Mouse (Mus musculus): ENCODE data around the gene Gm6217.
"Not testable (repeated sequence)": the region's sequence is repeated elsewhere in the genome, so short reads cannot be mapped to it uniquely, and the experiment has no call there.

Gene Gm6217

GRCm38 (mm10) chr1:82931326-82931725 lies at the start of gene Gm6217:
Gene Gm6217, minus strand, starts transcription at chr1:82931399.
- DNase-seq (ENCODE audit: low spot score in 2 of 2), result not testable (repeated sequence)

GRCm38 (mm10) chr1:82977840-82978239 lies 46.6 kb upstream of the Gm6217 start:
- DNase-seq (ENCODE audit: low spot score in 2 of 2), result no peak

DNA sequence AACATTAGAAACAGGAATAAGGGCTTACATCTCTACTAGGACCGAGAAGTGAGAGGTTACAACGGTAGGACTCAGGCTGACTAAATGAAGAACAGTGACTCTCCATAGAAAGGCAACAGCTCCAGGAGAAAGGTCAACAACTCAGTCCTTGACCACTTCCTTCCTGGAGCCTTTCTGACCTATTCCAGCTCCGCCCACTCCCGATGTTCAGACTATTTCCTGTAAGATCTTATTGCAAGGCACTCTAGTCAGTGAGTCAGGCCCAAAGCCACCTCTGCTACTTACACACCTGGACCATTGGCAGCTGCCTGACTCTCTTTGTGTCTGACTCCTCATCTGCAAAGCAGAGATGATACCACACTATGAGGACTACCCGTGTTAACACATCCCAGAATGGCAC lies 44.6 kb upstream of the Gm6217 start:
- DNase-seq (ENCODE audit: low spot score in 2 of 2), result no peak

DNA sequence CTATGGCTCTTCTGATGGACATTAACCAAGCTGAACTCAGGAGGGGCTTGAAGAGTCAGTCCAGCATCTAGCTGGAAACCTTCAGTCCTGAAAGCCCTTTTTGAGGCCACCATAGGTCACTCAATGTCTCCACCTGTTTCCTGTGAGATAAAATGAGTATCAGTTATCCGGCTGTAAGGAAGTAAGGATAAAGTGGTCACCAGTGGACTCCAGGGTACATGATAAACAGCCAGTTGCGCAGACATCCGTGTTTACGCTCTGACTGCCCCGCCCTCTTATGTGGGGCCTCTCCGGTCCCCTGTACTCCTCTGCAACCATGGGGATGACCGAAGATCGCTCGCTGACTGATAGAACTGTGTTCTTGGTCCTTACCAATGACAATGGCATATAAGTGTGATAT lies 43.1 kb upstream of the Gm6217 start:
- no peak for DNase-seq (ENCODE audit: low spot score in 2 of 2)

GRCm38 (mm10) chr1:82973901-82974300 lies 42.7 kb upstream of the Gm6217 start:
- no peak for DNase-seq (ENCODE audit: low spot score in 2 of 2)

- no peak for DNase-seq (ENCODE audit: low spot score in 2 of 2)
Measured at GRCm38 (mm10) chr1:82973244-82973643, 42.0 kb upstream of the Gm6217 start.

DNA sequence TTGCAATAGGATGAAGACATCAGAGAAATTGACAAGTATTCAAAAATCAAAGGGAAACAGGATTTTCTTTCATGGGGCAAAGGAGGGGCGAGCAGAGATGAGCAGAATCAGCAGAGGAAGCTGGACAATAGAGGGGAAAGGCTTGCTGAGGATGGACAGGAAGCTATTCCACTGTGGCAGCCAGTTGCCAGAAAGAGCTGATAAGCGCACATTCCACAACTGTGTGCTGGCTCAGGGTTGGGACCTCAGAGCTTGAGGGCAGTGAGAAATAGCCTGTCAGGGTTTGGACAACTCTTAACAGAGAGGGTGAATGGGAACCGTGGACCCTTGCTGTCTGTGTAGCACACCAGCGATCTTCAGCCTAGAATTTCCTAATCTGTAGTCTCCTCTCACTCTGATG lies 40.8 kb upstream of the Gm6217 start:
- peak in 1 of 2 experiments; percentile 9 for DNase-seq (ENCODE audit: low spot score in 2 of 2)

DNA sequence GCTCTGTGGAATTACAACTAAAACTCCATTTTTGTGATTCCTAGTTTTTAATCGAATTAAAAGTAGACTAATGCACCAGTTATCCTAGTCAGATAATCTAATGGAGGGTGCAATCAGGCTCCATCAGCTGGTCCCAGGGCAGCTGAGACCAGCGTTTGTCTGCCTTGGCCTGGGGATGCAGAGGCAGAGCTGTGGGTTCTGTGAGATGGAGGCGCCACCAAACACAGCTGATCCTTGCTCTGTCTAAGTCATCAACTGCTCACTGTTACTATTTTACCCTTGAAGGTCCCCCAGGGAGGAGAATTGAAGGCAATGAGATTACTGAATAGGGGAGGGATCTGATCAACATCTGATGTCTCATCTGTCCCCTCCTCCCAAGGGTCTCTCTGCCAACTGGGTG lies 35.2 kb upstream of the Gm6217 start:
- DNase-seq (ENCODE audit: low spot score in 2 of 2), result no peak

- DNase-seq (ENCODE audit: low spot score in 2 of 2), result no peak
Measured at GRCm38 (mm10) chr1:82959870-82960385, 28.7 kb upstream of the Gm6217 start, which contains the start of gene Gm47955. Gene Gm47955, plus strand, starts transcription at chr1:82960286.

DNA sequence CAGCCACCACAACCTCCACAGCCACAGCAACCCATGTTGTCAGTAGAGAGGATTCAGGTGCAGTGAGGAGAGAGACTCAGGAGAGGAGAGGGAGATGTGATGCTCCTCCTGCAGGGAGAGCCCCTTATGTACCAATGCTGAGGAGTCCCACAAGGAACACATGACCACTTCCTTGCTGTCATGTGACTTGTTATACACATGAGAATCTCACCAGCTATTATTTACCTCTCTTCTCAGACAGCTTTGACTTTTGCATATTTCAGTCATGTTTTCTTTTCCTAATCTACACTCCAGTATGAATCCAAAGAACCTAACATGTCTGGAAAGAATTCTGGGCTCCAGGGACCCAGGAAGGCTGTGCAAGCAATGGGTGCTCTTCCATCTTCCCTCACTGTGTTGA lies 24.7 kb upstream of the Gm6217 start, which contains the start of gene Gm7544:
Gene Gm7544 (minus strand): TSS at position 101 of the 400 bp plus-strand sequence.
- not testable (repeated sequence) for DNase-seq (ENCODE audit: low spot score in 2 of 2)

DNA sequence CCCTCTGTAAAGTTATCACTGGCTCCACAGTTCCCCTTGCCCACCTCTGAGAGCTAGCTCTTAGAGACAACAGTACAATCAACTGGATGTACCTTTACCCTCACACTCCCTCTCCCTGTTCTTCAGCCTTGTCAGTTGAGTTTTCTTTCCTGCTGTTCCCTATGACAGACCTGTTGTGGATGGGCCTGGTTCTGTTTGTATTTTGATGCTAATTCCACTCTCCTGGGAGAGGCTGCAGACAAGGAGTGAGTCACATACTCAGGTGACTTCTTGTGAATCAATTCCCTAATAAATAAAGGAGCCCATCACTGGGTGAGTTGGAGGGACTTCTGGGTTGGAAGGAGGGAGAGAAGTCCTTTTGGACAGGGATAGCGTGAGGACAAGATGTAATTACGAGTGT lies 17.4 kb upstream of the Gm6217 start:
- DNase-seq (ENCODE audit: low spot score in 2 of 2), result no peak

GRCm38 (mm10) chr1:82946029-82946428 lies 14.8 kb upstream of the Gm6217 start:
- DNase-seq (ENCODE audit: low spot score in 2 of 2), result not testable (repeated sequence)

- not testable (repeated sequence) for DNase-seq (ENCODE audit: low spot score in 2 of 2)
Measured at GRCm38 (mm10) chr1:82943295-82943694, 12.1 kb upstream of the Gm6217 start, which contains the start of gene A030003K21Rik. Gene A030003K21Rik, minus strand, starts transcription at chr1:82943388.

DNA sequence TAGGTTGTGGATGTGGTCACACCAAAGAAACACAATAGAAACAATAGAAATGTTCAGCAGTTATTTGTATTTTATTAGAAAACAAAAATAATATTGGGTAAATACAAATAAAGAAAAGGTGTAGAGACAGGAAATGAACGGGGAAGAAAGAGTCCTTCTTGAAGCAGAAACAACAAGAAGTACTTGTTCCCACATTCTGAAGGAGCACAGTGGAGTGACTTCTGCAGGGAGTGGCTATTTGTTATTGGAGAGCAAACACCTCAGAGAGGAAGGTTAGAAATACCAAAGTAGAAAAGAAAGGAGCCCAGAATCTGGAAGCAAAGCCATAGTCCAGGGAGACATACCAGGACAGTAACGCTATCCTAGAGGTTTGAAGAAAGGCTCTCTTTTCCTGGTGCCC lies 11.3 kb upstream of the Gm6217 start:
- not testable (repeated sequence) for DNase-seq (ENCODE audit: low spot score in 2 of 2)

GRCm38 (mm10) chr1:82938666-82939065 lies 7.5 kb upstream of the Gm6217 start:
- no peak for DNase-seq (ENCODE audit: low spot score in 2 of 2)

DNA sequence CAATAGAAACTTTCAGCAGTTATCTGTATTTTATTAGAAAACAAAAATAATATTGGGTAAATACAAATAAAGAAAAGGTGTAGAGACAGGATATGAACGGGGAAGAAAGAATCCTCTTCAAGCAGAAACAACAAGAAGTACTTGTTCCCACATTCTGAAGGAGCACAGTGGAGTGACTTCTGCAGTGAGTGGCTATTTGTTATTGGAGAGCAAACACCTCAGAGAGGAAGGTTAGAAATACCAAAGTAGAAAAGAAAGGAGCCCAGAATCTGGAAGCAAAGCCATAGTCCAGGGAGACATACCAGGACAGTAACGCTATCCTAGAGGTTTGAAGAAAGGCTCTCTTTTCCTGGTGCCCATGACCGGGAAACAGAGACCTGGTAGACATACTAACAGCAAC lies 641 bp downstream of the Gm6217 start:
- DNase-seq (ENCODE audit: low spot score in 2 of 2), result not testable (repeated sequence)

GRCm38 (mm10) chr1:82924650-82925049 lies 6.5 kb downstream of the Gm6217 start, which contains the start of gene A030014E15Rik:
Gene A030014E15Rik, plus strand, starts transcription at chr1:82924917.
- no peak for DNase-seq (ENCODE audit: low spot score in 2 of 2)

DNA sequence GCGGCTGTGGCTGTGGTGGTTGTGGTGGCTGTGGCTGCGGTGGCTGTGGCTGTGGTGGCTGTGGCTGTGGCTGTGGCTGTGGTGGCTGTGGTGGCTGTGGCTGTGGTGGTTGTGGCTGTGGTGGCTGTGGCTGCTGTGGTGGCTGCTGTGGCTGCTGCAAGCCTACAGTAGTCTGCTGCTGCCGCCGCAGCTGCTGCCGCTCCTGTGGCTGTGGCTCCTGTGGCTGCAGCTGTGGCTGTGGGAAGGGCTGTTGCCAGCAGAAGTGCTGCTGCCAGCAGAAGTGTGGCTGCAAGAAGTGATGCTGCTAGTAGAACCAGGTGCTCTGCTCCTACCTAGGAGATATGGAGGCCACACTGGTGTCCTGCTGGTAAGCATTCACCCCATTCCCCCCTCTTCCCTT lies 17.8 kb downstream of the Gm6217 start:
- not testable (repeated sequence) for DNase-seq (ENCODE audit: low spot score in 2 of 2)

- peak in 1 of 2 experiments; percentile 5 for DNase-seq (ENCODE audit: low spot score in 2 of 2)
Measured at GRCm38 (mm10) chr1:82913025-82913424, 18.2 kb downstream of the Gm6217 start, which contains the start of gene A030005L19Rik. Gene A030005L19Rik, plus strand, starts transcription at chr1:82913325.

DNA sequence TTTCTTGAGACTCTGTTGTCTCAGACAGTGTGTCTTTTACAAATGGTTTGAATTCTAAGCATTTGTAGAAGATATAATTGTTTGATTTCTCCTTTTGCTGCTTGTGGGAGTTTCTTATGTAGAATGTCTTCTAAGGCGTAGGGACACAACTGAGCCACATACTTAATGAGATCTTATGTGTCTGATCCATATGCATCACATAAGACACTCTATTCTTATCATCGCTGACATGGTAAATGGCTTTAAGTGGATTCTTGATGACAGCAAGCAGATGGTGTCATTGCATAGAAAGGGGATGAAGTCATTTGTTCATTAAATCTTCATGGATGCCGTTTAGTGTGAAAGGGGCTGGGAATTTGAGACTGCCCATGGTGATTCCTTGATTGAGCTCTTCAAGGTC lies 25.3 kb downstream of the Gm6217 start:
- DNase-seq (ENCODE audit: low spot score in 2 of 2), result no peak

- no peak for DNase-seq (ENCODE audit: low spot score in 2 of 2)
Measured at GRCm38 (mm10) chr1:82901201-82901600, 30.0 kb downstream of the Gm6217 start.

GRCm38 (mm10) chr1:82900567-82900966 lies 30.6 kb downstream of the Gm6217 start:
- no peak for DNase-seq (ENCODE audit: low spot score in 2 of 2)

DNA sequence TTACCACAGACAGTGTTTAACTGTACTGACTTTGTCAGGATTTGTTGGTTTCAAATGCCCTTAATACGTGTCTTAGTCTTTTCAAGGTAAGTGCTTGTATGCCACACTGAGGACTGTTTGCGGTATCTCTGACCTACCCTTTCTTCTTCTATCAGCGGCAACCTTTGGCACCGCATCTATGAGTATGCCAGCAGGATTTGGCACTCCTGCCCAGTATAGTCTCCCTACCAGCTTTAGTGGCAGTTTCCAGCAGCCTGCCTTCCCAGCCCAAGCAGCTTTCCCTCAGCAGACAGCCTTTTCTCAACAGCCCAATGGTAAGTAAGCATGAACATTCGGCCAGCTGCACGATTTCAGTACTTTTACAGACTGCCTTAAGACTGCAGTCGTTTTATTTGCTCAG lies 37.9 kb downstream of the Gm6217 start:
- no peak for DNase-seq (ENCODE audit: low spot score in 2 of 2)
